10 mouse cellular contexts compared by ENCODE assay signal in the genomic region with DNA sequence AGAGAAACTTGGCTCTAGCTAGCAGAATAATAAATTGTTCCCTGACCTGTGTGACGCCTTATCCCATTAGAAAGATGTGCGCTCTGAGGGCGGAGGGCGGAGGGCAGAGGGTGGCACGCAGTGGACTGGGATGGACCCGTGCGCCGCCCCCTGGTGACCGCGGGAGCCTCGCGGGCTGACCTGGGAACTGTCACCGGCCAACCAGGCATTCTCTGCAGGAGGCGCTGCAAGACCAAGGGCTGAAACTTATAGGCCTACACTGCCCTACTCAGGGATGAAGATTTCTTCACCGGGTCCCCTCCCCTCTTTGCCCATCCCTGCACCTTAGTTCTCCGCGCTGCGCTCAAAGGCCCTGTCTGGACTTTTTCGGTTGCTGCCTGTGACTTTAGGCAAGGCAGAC.
DNase-seq lines count a peak whose midpoint lies in the region; ATAC-seq and TF ChIP-seq lines count a peak whose summit lies in the region.
"Had no signal": no experiment of that assay in that cellular context is flagged by ENCODE, and none has a peak within 500 bp of the region (broad histone marks: within the 10 kb centered on the region; RNA-seq: fewer than 3 reads in every experiment).

No protein-coding gene starts in this region.

- no peak for TF ChIP-seq POLR2A in brain, embryonic 14.5 days (IDR thresholded peaks at IDR 0.05; ENCODE audit: borderline replicate concordance, extremely low read depth, insufficient read depth, insufficient read length, poor library complexity, severe bottlenecking)

- H3K4me3 ChIP-seq in midbrain, embryonic 12.5 days: no peak overlapping the region

- DNase-seq in kidney, adult 9 months: peak; percentile 7
- DNase-seq in kidney, adult 11 months: no peak
- DNase-seq in brain, embryonic 14.5 days (ENCODE audit: low read depth): peak; percentile 40
- DNase-seq in layer of hippocampus, adult 11-12 months (ENCODE audit: low spot score): no peak
- DNase-seq in spleen, postnatal 36 days (ENCODE audit: low spot score in 2 of 2): no peak
- no peak for DNase-seq in gastrocnemius, postnatal 4 days (ENCODE audit: low spot score in 2 of 2)
- DNase-seq: heart, postnatal 36 days had no signal

- H3K9me3 ChIP-seq in midbrain, embryonic 12.5 days: no peaks in the 10 kb centered on the region

- peak; percentile 54; the same call in 1 of the 2 replicates for ATAC-seq in granulocyte monocyte progenitor cell, adult 5-6 weeks (replicated peaks; ENCODE audit: poor library complexity, severe bottlenecking)
- peak; percentile 66 for ATAC-seq in midbrain, embryonic 12.5 days (ENCODE audit: low FRiP score, low read depth)
- ATAC-seq: Patski had no signal

- peak; percentile 24; the same call in 1 of the 2 replicates for TF ChIP-seq CTCF in brain, embryonic 14.5 days (IDR thresholded peaks at IDR 0.05; ENCODE audit: borderline replicate concordance, extremely low read depth, insufficient read depth, insufficient read length)

- peaks cover 31% of the 10 kb centered on the region for H3K4me1 ChIP-seq in midbrain, embryonic 12.5 days

- 0 out of 2 replicates have a peak overlapping the region, but pooled peaks have one; percentile 30 for H3K27ac ChIP-seq in midbrain, embryonic 12.5 days (replicated peaks)

- peaks cover 14% of the 10 kb centered on the region for H3K27me3 ChIP-seq in midbrain, embryonic 12.5 days
- H3K27me3 ChIP-seq: Patski had no signal

- no peaks in the 10 kb centered on the region for H3K36me3 ChIP-seq in midbrain, embryonic 12.5 days

- no peak overlapping the region for H3K9ac ChIP-seq in midbrain, embryonic 12.5 days (replicated peaks)

- 10% methylated on average over 19 of the region's 19 CpGs for WGBS in midbrain, embryonic 12.5 days

- peak overlapping the region; percentile 16; the same call in 1 of the 2 replicates for H3K4me2 ChIP-seq in midbrain, embryonic 12.5 days (replicated peaks)

Comparison
In these comparisons a context has a peak if more than half of its experiments do, and no peak if none do; other contexts are left out.
1. DNase-seq: peak in kidney, adult 9 months (single experiment) and brain, embryonic 14.5 days (single experiment); none in kidney, adult 11 months (single experiment), layer of hippocampus, adult 11-12 months (single experiment), spleen, postnatal 36 days (0 of 2) and gastrocnemius, postnatal 4 days (0 of 2).